Mouse (Mus musculus) ovary, postnatal 36 days (tissue): ENCODE results near the gene Cisd3.
"Not testable (repeated sequence)": the region's sequence is repeated elsewhere in the genome, so short reads cannot be mapped to it uniquely, and the experiment has no call there.

Source experiments
- DNase-seq: peaks from one replicate; pipeline ENCODE4 v3.0.0; 2022; ENCODE audit warnings: low spot score, mixed read lengths

Cisd3 gene

DNA sequence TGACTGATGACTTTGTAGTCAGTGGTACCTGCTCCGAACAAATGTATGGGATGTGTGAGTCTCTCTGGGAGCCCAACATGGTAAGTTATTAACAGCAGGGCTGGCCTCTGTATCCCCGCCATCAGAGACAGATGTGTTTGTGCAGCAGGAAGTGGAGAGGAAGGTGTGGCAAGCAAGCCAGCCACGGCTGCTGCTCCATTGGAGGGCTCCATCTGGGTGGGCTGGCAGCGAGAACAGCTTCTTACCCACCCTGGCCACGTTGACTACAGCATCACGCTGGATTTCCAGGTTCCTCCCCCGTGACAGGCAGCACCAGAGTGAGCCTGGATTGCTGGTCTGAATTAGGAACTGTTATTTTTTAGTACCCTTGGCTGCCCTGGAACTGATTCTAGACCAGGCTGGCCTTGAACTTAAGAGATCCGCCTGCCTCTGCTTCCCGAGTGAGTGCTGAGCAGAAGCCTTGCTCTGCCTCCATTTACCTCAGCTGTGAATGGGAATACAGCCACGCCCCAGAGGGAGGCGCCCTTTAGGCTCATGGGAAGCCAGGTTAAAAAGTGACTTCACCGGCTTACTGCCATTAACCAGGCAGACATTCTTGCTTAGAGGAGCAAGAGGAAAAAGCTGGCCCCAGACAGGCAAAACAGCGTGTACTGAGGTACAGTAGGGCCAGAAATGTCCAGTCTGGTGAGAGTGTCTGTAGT, 25.7 kb downstream of the Cisd3 start:
- no peak for DNase-seq

DNA sequence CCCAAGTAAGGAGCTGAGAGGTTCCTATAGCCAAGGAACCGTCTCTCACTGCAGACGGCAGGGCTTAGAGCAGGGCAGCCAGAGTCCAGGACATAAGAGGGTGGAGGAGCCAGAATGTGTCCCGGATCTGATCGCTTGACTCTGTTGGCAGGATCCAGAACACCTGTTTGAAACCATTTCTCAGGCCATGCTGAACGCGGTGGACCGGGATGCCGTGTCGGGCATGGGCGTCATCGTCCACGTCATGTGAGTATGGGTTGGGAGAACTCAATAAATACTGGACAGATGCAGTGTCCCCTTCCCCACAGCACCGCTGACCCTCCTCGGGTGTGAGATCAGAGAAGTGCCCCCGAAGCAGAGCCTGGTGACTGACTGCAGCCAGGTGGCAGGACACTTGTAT, 26.7 kb downstream of the Cisd3 start:
- DNase-seq = no peak

DNA sequence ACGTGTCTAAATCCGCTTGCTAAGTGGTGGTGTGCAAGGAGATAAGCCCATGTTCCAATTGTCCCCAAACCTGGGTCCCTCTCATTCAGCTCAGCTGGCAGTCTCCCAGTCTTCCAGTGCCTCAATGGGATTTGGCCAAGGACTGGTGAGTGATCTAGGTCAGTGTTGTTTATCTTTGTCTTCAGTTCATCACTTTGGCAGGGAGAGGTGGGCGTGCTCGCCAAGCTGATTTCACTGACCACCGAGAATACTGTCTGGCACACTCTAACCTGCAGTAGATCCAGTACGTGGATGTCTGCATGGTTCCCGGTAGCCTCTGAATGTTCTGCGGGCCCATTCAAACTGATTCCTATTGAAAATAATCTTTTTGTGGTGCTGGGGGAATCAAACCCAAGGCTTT, 28.3 kb downstream of the Cisd3 start:
- no peak for DNase-seq

DNA sequence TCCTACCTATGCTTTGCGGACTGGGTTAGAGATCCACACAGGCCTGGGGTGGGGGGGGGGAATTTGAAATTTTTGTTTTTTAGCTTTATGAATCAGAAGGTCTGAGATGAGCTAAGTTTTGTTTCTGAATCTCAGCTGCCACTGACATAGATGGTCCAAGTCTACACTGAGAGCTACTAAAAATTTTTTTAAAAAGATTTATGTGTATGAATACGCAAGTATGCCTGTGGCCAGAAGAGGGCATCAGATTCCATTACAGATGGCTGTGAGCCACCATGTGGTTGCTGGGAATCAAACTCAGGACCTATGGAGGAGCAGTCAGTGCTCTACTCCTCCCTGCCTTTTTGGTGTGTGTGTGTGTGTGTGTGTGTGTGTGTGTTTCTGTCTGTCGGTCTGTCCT, 28.7 kb downstream of the Cisd3 start:
- no peak for DNase-seq

DNA sequence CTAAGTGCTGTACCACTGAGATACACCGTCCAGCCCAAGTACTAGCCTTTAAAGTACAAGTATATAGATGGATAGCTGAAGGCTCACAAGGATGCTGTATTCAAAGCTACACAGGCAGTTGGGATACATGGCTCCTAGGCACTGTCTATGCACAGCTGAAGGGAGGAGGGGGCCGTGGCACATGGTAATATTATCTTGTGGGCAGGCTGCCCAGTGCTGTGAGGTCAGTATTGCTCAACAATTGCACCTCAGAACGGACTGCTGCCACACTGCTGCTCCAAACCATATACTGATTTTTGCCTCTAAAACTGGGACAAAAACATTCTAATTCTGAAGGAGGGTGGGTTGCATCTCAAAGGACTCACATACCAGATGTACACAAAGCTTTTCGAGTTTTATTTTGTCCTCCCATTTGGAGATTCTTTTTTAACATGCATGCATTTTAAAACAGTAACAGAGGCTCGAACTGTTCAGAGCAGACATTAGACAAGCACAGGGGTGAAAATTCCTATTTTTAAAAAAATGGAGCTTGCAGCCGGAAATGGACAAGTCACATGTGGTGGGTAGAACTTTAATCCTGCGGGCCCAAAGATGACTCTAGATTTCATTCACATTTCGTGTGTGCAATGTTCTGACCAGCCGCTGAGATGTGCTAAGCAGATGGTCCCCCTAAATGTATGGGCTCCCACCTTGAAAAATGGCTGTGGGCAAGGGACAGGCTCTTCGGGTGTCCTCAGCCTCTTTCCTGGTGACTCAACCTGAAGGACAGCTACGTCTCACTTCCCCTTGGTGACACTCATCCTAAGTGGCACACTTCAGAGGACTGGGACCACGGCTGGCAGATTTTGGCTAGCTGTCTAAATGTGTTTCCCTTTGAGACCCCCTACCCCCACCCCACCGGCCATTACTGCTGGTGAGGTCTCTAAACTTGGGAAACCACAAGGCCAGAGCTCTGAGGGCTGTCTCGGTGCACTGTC, 29.4 kb downstream of the Cisd3 start:
- DNase-seq = no peak

DNA sequence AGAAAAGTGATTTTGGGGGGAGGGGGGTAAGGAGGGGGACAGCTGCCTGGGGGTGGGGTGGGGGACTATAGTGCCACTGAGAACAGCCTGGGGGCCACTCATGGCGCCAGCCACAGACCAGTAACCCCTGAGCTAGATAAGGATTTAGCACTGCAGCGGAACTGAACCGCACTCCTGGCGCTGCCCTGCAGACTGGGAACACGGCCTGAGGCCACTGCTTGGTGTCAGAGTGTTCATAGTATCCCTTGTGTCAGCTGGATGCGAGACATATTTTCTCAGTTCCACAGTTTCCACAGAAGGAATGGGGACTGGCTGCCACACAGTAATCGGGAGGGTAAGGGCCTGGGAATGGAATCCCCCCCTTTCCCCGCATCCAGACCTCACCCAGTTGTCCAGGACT, 30.4 kb downstream of the Cisd3 start:
- no peak for DNase-seq

DNA sequence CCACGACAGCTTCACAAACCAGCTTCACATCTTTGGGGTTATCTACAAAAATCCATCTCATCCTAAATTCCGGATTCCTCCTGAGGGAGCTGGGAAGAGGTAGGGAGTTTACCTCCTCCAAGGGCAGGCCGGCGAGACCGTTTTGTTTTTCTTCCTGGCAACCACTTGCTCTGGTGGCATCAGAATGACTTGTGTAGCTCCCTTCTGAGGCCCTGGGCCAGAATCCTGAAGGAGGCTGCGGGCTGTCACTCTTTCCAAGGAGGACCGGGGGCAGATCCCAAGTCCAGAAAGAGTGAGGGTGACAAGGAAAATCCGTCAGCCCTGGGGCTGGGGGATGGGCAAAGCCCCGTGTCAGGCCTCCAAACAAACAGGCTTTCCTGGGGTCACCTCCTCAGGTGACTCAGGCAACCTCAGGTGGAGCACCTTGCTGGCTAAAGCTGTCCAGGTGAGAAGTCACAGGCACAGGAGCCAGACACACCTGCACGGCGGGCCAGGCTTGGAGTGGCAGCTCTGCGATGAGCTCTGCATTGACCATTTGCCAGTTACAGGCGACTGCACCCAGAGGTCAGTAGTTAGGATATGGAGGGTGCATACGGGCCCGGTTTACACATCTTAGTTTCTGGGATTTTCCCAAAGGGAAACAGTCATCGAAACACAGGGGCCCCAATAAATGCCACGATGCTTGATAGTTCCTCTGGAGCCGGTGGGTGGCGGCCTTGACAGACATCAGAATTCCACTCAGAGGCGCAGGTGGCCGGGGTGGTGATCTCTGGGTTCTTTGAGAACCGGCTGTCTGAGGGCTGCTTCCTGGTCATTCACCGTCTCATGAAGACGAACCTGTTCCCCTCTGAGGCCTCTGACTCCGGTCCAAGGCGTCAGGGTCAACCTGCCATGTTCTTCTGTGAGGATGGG, 32.0 kb downstream of the Cisd3 start:
- no peak for DNase-seq

DNA sequence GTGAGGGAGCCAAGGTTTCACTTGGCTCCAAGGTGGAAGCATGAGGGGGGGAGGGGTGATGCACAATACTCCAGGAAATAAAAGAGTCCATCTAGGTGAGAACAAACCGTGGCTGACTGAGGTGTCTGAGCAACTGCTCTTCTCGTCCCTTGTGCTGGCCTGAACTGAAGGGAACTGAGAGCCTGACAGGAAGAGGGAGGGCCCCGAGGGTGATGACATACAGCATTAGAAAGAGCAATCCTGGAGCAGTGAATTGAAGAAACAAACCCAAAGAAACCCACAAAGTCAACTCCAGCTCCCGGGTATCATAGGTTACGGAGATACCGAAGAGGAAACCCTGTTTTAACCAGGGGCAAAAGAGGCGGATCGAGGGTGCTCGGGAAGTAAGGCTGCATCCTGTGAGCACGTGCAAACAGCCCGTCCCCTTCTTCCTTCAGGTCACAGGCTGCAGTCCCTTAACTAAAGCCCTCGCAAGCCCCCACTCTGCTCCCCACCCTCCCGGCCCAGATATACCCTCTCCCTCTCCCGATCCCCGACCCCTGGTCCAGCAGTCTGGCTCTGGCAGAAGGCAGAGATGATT, 32.7 kb downstream of the Cisd3 start:
- DNase-seq = no peak

DNA sequence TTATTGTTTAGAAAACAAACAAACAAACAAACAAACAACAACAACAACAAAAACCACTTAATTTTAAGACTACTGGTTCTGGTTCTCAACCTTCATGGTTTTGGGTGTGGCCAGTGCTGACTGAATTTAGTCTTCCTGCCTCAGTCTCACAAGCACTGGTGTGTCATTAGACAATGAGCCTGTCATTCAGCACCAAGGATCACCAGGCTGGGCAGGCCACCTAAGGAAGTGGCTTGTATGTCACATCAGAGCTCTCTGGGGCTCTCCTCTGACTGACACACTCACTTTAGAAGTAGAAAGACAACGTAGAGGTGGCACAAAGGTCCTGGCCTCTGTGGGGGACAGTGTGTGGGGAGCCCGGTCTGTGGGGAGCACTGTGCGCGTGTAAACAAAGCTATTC, 33.4 kb downstream of the Cisd3 start:
- no peak for DNase-seq

DNA sequence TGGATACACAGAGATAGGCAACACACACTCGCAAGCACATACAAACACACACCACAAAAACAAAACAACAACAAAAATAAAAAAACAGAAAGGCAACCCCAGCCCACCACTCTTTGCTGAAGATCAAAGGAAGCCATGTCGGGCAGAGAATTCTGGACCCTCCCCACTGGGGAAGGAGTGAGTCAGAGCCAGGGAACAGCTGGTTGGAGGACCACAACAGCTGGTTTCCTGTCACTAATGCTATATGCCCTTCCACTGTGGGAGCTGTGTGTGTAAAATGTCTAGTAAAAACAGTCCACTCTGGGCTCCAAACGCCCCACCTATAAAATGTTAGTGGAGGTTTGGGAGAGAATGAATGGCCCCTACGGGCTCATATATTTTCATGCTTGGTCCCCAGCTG, 35.7 kb downstream of the Cisd3 start:
- DNase-seq = no peak

DNA sequence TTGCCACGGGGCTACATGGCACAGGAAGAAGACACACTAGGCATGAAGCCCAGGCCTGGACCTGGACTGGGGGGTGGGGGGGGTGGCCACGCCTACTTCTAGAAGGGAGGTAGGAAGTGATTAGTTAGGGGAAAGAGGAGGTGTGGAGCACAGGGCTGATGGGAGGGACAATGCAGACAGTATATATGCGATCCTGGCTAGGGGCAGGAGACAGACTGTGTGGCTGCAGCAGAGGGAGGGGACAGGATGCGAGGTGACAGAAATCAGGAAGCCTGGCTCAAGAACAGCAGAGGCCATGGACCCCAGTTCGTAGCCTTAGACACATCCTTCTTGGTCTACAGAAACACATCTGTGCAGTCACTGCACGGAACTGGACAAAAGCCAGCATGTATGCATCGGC, 38.1 kb downstream of the Cisd3 start:
- DNase-seq = no peak

DNA sequence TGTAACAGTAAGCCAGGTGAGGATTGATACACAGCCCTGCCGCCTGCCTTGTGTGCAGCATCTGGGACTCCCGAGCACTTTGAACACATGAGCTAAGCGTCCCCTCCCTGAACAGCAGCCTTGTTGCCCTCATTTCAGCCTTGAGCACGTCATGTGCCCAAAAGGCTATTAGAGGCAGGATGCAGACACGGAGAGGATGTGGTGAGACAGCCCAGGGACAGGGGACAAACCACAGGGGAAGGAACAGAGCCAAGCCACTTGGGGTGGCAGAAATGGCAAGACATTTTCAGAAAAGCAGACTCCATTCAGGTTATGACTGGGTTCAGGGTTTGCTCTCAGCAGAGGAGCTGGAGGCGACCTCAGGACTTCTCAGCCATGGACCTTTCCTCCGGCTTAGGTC, 42.7 kb downstream of the Cisd3 start:
- no peak for DNase-seq

DNA sequence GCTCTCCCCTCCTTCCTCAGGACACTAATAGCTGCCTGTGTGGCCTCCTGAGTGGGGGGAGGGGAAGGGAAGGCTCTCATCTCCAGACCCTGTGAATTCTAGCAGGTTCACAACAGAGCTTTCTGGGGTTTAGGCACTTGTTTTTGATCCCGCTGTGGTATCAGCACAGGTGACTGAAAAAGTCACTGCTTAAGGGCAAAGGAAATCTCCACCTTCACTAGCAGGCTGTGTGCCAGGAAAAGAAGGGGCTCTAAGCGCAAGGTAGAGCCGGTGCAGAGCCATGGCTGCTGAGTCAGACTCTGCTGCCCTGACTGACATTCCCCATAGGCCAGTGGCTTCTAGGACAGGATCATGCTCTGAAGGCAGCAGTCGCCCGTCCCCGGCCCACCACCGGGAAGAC, 43.1 kb downstream of the Cisd3 start:
- no peak for DNase-seq

DNA sequence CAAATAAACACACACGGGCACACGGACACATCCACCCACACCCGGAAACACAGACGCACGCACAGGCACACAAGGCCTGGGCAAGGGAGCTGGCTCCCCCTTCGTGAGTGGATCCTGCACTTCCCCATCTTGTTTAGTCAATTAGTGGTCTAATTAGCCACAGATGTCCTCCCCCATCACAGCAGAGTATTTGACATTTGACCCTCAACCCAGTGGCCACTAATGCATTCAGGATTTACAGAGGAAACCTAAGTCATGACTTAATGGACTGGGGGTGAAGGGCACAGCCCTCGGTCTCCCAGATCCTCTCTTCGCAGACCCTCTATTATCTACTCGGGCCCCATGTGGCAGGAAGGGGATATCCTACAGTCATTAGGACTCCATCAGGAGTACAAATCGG, 48.1 kb downstream of the Cisd3 start:
- no peak for DNase-seq

DNA sequence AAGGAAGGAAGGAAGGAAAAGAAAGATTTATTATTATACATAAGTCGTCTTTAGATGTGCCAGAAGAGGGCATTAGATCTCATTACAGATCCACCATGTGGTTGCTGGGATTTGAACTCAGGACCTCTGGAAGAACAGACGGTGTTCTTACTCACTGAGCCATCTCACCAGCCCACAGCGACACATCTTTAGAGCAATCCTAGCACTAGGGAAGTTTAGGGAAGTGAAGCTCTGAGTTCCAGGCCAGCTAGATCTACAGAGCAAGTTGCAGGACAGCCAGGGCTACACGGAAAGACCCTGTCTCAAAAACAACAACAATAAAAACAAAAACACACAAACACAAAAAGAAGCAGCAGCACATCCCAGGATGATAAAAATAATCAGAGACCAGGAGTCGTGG, 49.2 kb downstream of the Cisd3 start:
- not testable (repeated sequence) for DNase-seq

DNA sequence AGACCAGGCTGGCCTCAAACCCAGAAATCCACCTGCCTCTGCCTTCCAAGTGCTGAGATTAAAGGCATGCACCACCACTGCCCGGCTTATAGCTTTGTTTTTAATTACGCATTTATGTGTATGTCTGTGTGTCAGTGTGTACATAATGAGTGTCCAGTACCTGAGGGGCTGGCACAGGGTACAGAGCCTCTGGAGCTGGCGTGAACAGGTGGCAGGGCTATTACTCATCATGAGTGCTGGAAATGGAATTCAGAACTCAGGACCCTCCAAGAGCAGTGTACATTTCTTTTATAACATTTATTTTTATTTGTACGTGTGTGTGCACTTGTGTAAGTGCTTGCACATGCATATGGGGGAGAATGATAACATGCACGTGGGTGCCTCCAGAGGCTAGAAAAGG, 51.0 kb downstream of the Cisd3 start:
- no peak for DNase-seq

DNA sequence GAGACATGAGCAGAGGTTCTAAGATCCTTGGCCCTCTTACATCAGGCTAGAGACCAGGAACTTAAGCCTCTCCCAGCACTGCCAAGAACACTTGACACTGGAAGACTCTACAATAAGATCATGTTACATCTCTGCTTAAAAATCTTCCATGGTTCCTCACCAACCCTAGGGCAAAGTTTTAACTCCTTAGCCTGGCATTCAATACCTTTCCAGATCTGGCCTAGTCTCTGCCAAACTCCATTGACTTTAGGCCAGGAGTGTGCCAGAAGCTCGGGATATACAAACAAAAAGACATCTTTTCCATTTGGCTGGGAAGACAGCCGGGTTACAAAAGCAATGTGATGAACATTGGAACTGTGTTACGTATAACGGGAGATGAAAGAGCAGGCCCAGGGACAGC, 52.0 kb downstream of the Cisd3 start:
- DNase-seq = no peak
